Mouse (Mus musculus) neural tube, embryonic 14.5 days (tissue): ENCODE measurements around the gene Vps37b. TPM values are rescaled to one million over a fixed set of nuclear protein-coding genes. Genes with fewer than 3 reads are reported as not detected.

Source experiments
- ATAC-seq: fragments of 200-750 bp; cut with Nextera tagmentation; 2 replicates; pipeline ENCODE4 v1.8.0; 2017; ENCODE audit warnings: low read depth, mild to moderate bottlenecking, moderate TSS enrichment, moderate library complexity
- H3K27ac ChIP-seq: fragments of 300-500 bp; sonication (generic); 2 replicates; pipeline ENCODE4 v1.5.1; 2014; ENCODE audit warnings: low read depth, mild to moderate bottlenecking, control low read depth, low read length, moderate library complexity, mixed read lengths
- H3K27me3 ChIP-seq: fragments of 300-500 bp; sonication (generic); 2 replicates; pipeline ENCODE4 v1.6.1; 2014; ENCODE audit warnings: low read length; ENCODE audit not compliant: control insufficient read depth, insufficient read depth
- H3K36me3 ChIP-seq: fragments of 300-500 bp; sonication (generic); 2 replicates; pipeline ENCODE4 v1.6.1; 2014; ENCODE audit warnings: low read length, mixed read lengths; ENCODE audit not compliant: control insufficient read depth, insufficient read depth
- H3K4me1 ChIP-seq: fragments of 300-500 bp; sonication (generic); 2 replicates; pipeline ENCODE4 v1.6.1; 2014; ENCODE audit warnings: low read length; ENCODE audit not compliant: control insufficient read depth, insufficient read depth
- H3K4me2 ChIP-seq: fragments of 300-500 bp; sonication (generic); 2 replicates; pipeline ENCODE4 v1.6.1; 2014; ENCODE audit warnings: mild to moderate bottlenecking, low read depth, low read length, control low read depth
- H3K4me3 ChIP-seq: fragments of 300-500 bp; sonication (generic); 2 replicates; pipeline ENCODE4 v1.5.1; 2014; ENCODE audit warnings: low read depth, low read length, control low read depth, mixed read lengths
- H3K9ac ChIP-seq: fragments of 300-500 bp; sonication (generic); replicated peaks from 2 replicates; pipeline ENCODE4 v1.6.1; 2014; ENCODE audit warnings: low read depth, mild to moderate bottlenecking, control low read depth, low read length, mixed read lengths
- H3K9me3 ChIP-seq: fragments of 300-500 bp; sonication (generic); 2 replicates; pipeline ENCODE4 v1.6.1; 2016; ENCODE audit warnings: low read length; ENCODE audit not compliant: control insufficient read depth
- WGBS: fragments of 180-500 bp; shearing (Covaris S2); extraction: QIAGEN DNeasy Blood & Tissue Kit; methylation state at CpG from one replicate; pipeline ENCODE4 v1.1.7; 2014; 5-methylcytosine and 5-hydroxymethylcytosine counted together
- polyA plus RNA-seq: library from polyadenylated mRNA; unstranded; fragments of >200 nt; fragmentation: Nextera tagmentation; extraction: Ambion mirVana; gene quantifications from 2 replicates; pipeline ENCODE4 v1.2.1, GENCODE M21; 2014

The Vps37b gene
- polyA plus RNA-seq: 47.1 and 58.1 TPM in 2 replicates

GRCm38 (mm10) chr5:124032001-124032508, at the start of gene Vps37b:
Gene Vps37b, minus strand, starts transcription at chr5:124032270.
- peak within 1 kb of the TSS; percentile 90 for H3K9ac ChIP-seq
- WGBS: under 1% methylated on average over 48 of the region's 52 CpGs
- H3K4me1 ChIP-seq: peaks cover 26% of the 10 kb centered on the region
- peak within 1 kb of the TSS; percentile 88 for H3K4me2 ChIP-seq
- H3K27me3 ChIP-seq: no peaks in the 10 kb centered on the region
- H3K4me3 ChIP-seq: peak within 1 kb of the TSS; percentile 97
- no peaks in the 10 kb centered on the region for H3K9me3 ChIP-seq
- H3K27ac ChIP-seq: peak within 1 kb of the TSS; percentile 95
- H3K36me3 ChIP-seq: no peaks in the 10 kb centered on the region
- ATAC-seq: peak; percentile 68

GRCm38 (mm10) chr5:124079880-124080279, 47.8 kb upstream of the Vps37b start:
- Histone ChIP-seq H3K9me3 (no peaks in the 10 kb centered on the region), H3K27me3 (no peaks in the 10 kb centered on the region), H3K4me2 (no peak overlapping the region), H3K4me1 (0 out of 2 replicates have a peak, but pooled peaks cover 7% of the 10 kb centered on the region), H3K27ac (no peak overlapping the region), H3K9ac (no peak overlapping the region), H3K36me3 (no peaks in the 10 kb centered on the region), H3K4me3 (no peak overlapping the region)
- no peak for ATAC-seq
- WGBS: 96% methylated on average over 17 of the region's 17 CpGs

- Histone ChIP-seq H3K4me2 (no peak overlapping the region), H3K9ac (no peak overlapping the region), H3K4me1 (0 out of 2 replicates have a peak, but pooled peaks cover 7% of the 10 kb centered on the region), H3K27ac (0 out of 2 replicates have a peak overlapping the region, but pooled peaks have one; percentile 58), H3K27me3 (no peaks in the 10 kb centered on the region), H3K4me3 (no peak overlapping the region), H3K9me3 (no peaks in the 10 kb centered on the region), H3K36me3 (no peaks in the 10 kb centered on the region)
- WGBS: 60% methylated on average over 9 of the region's 9 CpGs
- peak; percentile 86; the same call in 1 of the 2 replicates for ATAC-seq
Observed at GRCm38 (mm10) chr5:124078794-124079416, 46.8 kb upstream of the Vps37b start.

- Histone ChIP-seq H3K4me1 (0 out of 2 replicates have a peak, but pooled peaks cover 7% of the 10 kb centered on the region), H3K27ac (no peak overlapping the region), H3K4me2 (no peak overlapping the region)
Observed at GRCm38 (mm10) chr5:124077856-124078460, 45.9 kb upstream of the Vps37b start.

GRCm38 (mm10) chr5:124077241-124077640, 45.2 kb upstream of the Vps37b start:
- no peak for ATAC-seq
- Histone ChIP-seq H3K4me2 (no peak overlapping the region), H3K4me1 (0 out of 2 replicates have a peak, but pooled peaks cover 7% of the 10 kb centered on the region), H3K27me3 (no peaks in the 10 kb centered on the region), H3K9me3 (no peaks in the 10 kb centered on the region), H3K9ac (no peak overlapping the region), H3K27ac (no peak overlapping the region), H3K4me3 (no peak overlapping the region), H3K36me3 (no peaks in the 10 kb centered on the region)
- WGBS: 84% methylated on average over 13 of the region's 13 CpGs

More at GRCm38 (mm10) chr5:124077856-124078460, 45.9 kb upstream of the Vps37b start:
- 57% methylated on average over 6 of the region's 6 CpGs for WGBS
- Histone ChIP-seq H3K9me3 (no peaks in the 10 kb centered on the region), H3K36me3 (no peaks in the 10 kb centered on the region), H3K9ac (no peak overlapping the region), H3K4me3 (no peak overlapping the region), H3K27me3 (no peaks in the 10 kb centered on the region)
- no peak for ATAC-seq

- Histone ChIP-seq H3K9me3 (no peaks in the 10 kb centered on the region), H3K4me3 (no peak overlapping the region), H3K27me3 (no peaks in the 10 kb centered on the region), H3K27ac (no peak overlapping the region), H3K9ac (no peak overlapping the region), H3K4me2 (no peak overlapping the region), H3K4me1 (0 out of 2 replicates have a peak, but pooled peaks cover 7% of the 10 kb centered on the region), H3K36me3 (no peaks in the 10 kb centered on the region)
- no peak for ATAC-seq
- 57% methylated on average over 9 of the region's 9 CpGs for WGBS
Observed at GRCm38 (mm10) chr5:124076559-124076958, 44.5 kb upstream of the Vps37b start.

GRCm38 (mm10) chr5:124075716-124076115, 43.6 kb upstream of the Vps37b start:
- no peak for ATAC-seq
- 76% methylated on average over 9 of the region's 9 CpGs for WGBS
- H3K36me3 ChIP-seq: no peaks in the 10 kb centered on the region
- H3K4me2 ChIP-seq: no peak overlapping the region
- H3K27ac ChIP-seq: no peak overlapping the region
- H3K9ac ChIP-seq: no peak overlapping the region
- no peaks in the 10 kb centered on the region for H3K9me3 ChIP-seq
- no peak overlapping the region for H3K4me3 ChIP-seq
- H3K27me3 ChIP-seq: no peaks in the 10 kb centered on the region
- 0 out of 2 replicates have a peak, but pooled peaks cover 7% of the 10 kb centered on the region for H3K4me1 ChIP-seq

- no peak for ATAC-seq
- Histone ChIP-seq H3K36me3 (no peaks in the 10 kb centered on the region), H3K4me3 (no peak overlapping the region), H3K4me1 (0 out of 2 replicates have a peak, but pooled peaks cover 7% of the 10 kb centered on the region), H3K27ac (no peak overlapping the region), H3K9ac (no peak overlapping the region), H3K27me3 (no peaks in the 10 kb centered on the region), H3K4me2 (no peak overlapping the region), H3K9me3 (no peaks in the 10 kb centered on the region)
- WGBS: 68% methylated on average over 10 of the region's 10 CpGs
Observed at GRCm38 (mm10) chr5:124074845-124075307, 42.8 kb upstream of the Vps37b start.

GRCm38 (mm10) chr5:124073682-124074081, 41.6 kb upstream of the Vps37b start:
- Histone ChIP-seq H3K9me3 (no peaks in the 10 kb centered on the region), H3K9ac (no peak overlapping the region), H3K4me3 (no peak overlapping the region), H3K4me2 (no peak overlapping the region), H3K27ac (no peak overlapping the region), H3K27me3 (no peaks in the 10 kb centered on the region), H3K36me3 (no peaks in the 10 kb centered on the region), H3K4me1 (0 out of 2 replicates have a peak, but pooled peaks cover 5% of the 10 kb centered on the region)
- WGBS: 54% methylated on average over 9 of the region's 9 CpGs
- ATAC-seq: no peak
